Mouse (Mus musculus) intestine, embryonic 14.5 days (tissue): ENCODE data around the gene Gucy1a1. TPM values are rescaled to one million over a fixed set of nuclear protein-coding genes. Genes with fewer than 3 reads are reported as not detected.

ENCODE experiments used
- ATAC-seq: fragments of 200-750 bp; cut with Nextera tagmentation; replicated peaks from 2 replicates; pipeline ENCODE4 v1.8.0; 2017; ENCODE audit warnings: low read depth, moderate number of reproducible peaks, moderate TSS enrichment, moderate library complexity; ENCODE audit not compliant: low FRiP score, low TSS enrichment
- DNase-seq: peaks from one replicate; pipeline ENCODE4 v3.0.0-alpha.2; 2018; ENCODE audit warnings: low spot score
- H3K27ac ChIP-seq: fragments of 300-500 bp; sonication (generic); 2 replicates; pipeline ENCODE4 v1.5.1; 2014; ENCODE audit warnings: low read depth, mild to moderate bottlenecking, control low read depth
- H3K27me3 ChIP-seq: fragments of 300-500 bp; sonication (generic); replicated peaks from 2 replicates; pipeline ENCODE4 v1.6.1; 2014; ENCODE audit warnings: low read length, control low read depth; ENCODE audit not compliant: control insufficient read depth, insufficient read depth
- H3K36me3 ChIP-seq: fragments of 300-500 bp; sonication (generic); 2 replicates; pipeline ENCODE4 v1.6.1; 2014; ENCODE audit warnings: low read length, control low read depth; ENCODE audit not compliant: control insufficient read depth, insufficient read depth
- H3K4me1 ChIP-seq: fragments of 300-500 bp; sonication (generic); replicated peaks from 2 replicates; pipeline ENCODE4 v1.6.1; 2014; ENCODE audit warnings: low read length, control low read depth, mixed read lengths; ENCODE audit not compliant: control insufficient read depth, insufficient read depth
- H3K4me2 ChIP-seq: fragments of 300-500 bp; sonication (generic); 2 replicates; pipeline ENCODE4 v1.6.1; 2014; ENCODE audit warnings: low read length
- H3K4me3 ChIP-seq: fragments of 300-500 bp; sonication (generic); 2 replicates; pipeline ENCODE4 v1.5.1; 2014; ENCODE audit warnings: low read depth, low read length, control low read depth, mixed read lengths
- H3K9ac ChIP-seq: fragments of 300-500 bp; sonication (generic); 2 replicates; pipeline ENCODE4 v1.6.1; 2014; ENCODE audit warnings: mild to moderate bottlenecking, low read length
- H3K9me3 ChIP-seq: fragments of 300-500 bp; sonication (generic); 2 replicates; pipeline ENCODE4 v1.6.1; 2016; ENCODE audit warnings: low read length, control low read depth; ENCODE audit not compliant: control insufficient read depth
- WGBS: fragments of 180-500 bp; shearing (Covaris S2); extraction: QIAGEN DNeasy Blood & Tissue Kit; methylation state at CpG from one replicate; pipeline ENCODE4 v1.1.7; 2014; 5-methylcytosine and 5-hydroxymethylcytosine counted together
- microRNA-seq: library from miRNA; unstranded; fragments of <30 nt; microRNA quantifications from one replicate; pipeline ENCODE4, GENCODE M21; 2016
- polyA plus RNA-seq: library from polyadenylated mRNA; unstranded; fragments of >200 nt; fragmentation: Nextera tagmentation; extraction: Ambion mirVana; gene quantifications from 2 replicates; pipeline ENCODE4 v1.2.1, GENCODE M21; 2014

The Gucy1a1 gene
- polyA plus RNA-seq, 1 experiment from 2014 or later = 56.9 TPM

- Histone ChIP-seq H3K9ac (no peak overlapping the region), H3K36me3 (peaks cover 48% of the 10 kb centered on the region), H3K27me3 (no peaks in the 10 kb centered on the region), H3K9me3 (no peaks in the 10 kb centered on the region), H3K4me3 (no peak overlapping the region), H3K4me2 (no peak overlapping the region), H3K27ac (no peak overlapping the region), H3K4me1 (peaks cover 11% of the 10 kb centered on the region; the same call in 1 of the 2 replicates)
- 88% methylated on average over 8 of the region's 8 CpGs for WGBS
- DNase-seq (no peak), ATAC-seq (no peak)
Observed at GRCm38 (mm10) chr3:82046087-82046486, 99.5 kb downstream of the Gucy1a1 start.

DNA sequence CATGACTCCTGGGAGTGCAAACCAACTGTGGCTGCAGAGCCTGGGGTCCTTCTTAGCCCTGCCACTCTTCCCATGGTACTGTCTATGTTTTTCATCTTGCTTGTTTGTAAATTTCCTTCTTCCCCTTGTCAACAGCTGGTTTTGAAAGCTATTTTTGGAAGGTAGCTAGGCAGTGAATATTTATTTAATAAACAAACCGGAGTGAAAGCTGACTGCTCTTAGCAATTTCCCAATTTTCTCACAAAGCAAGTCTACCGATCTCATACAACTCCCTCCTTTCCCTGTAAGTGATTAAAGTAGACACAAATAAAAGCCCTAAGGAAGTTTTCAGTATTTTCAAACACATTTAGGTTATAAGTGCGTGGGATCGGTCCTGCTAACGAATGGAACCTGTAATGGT lies 100.7 kb downstream of the Gucy1a1 start:
- Histone ChIP-seq H3K27me3 (no peaks in the 10 kb centered on the region), H3K4me2 (no peak overlapping the region), H3K27ac (peak overlapping the region; percentile 22; the same call in 1 of the 2 replicates), H3K36me3 (peaks cover 51% of the 10 kb centered on the region), H3K4me3 (no peak overlapping the region), H3K4me1 (peaks cover 11% of the 10 kb centered on the region; the same call in 1 of the 2 replicates), H3K9me3 (no peaks in the 10 kb centered on the region), H3K9ac (no peak overlapping the region)
- no peak for DNase-seq
- 76% methylated on average over 5 of the region's 5 CpGs for WGBS
- ATAC-seq = no peak

DNA sequence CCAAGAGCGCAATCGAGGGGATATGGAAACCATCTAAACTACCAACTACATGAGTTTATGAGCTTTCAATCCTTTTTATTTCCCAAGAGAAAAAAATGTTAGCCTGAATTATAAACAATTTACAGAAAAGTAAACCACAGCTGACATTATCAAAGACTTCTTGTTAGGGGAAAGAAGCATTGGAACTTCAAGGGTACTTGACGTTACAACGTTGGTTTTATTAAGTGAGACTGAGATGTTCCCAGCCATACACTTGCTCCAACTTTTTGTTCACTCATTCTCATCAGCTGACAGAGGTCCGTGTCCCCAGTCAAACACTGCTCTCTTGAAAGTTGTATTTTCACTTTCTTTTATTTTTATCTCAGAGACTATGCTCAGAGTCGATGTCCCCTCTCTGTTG lies 101.9 kb downstream of the Gucy1a1 start:
- H3K9me3 ChIP-seq = no peaks in the 10 kb centered on the region
- no peaks in the 10 kb centered on the region for H3K27me3 ChIP-seq
- 55% methylated on average over 6 of the region's 6 CpGs for WGBS
- peaks cover 4% of the 10 kb centered on the region; the same call in 1 of the 2 replicates for H3K4me1 ChIP-seq
- H3K27ac ChIP-seq = no peak overlapping the region
- no peak overlapping the region for H3K4me3 ChIP-seq
- DNase-seq (no peak), ATAC-seq (no peak)
- H3K9ac ChIP-seq = no peak overlapping the region
- no peak overlapping the region for H3K4me2 ChIP-seq
- H3K36me3 ChIP-seq = peaks cover 63% of the 10 kb centered on the region

Small RNA genes within 50 kb of the gene (microRNA-seq; reads per million reads assigned to microRNA genes)
- 0.51 reads per million for gene Mir7010

Other genes starting within 250 kb of the Gucy1a1 start
- 17.0 and 17.2 TPM in 2 replicates for gene Ctso, start 213.2 kb downstream of the Gucy1a1 start, polyA plus RNA-seq
- gene Tdo2, start 169.6 kb downstream of the Gucy1a1 start, polyA plus RNA-seq = 1.3 and 3.1 TPM in 2 replicates
- gene Asic5, start 163.5 kb downstream of the Gucy1a1 start, polyA plus RNA-seq = 0.11 TPM in 1 of 2 replicates, not detected in the other
- 76.3 and 92.8 TPM in 2 replicates for gene Gucy1b1, start 71.1 kb downstream of the Gucy1a1 start, polyA plus RNA-seq
- 7.8 and 8.6 TPM in 2 replicates for gene Map9, start 212.3 kb upstream of the Gucy1a1 start, polyA plus RNA-seq